Mouse (Mus musculus): ENCODE results near the gene Mff. TPM values are rescaled to one million over a fixed set of nuclear protein-coding genes. Genes with fewer than 3 reads are reported as not detected.
A peak's percentile ranks its signal among the peaks of the same experiment; 100 is the strongest.

Mff gene
- 268 and 273 TPM in 2 replicates for polyA plus RNA-seq (2015; fragmentation: Nextera tagmentation; extraction: Ambion mirVana)

DNA sequence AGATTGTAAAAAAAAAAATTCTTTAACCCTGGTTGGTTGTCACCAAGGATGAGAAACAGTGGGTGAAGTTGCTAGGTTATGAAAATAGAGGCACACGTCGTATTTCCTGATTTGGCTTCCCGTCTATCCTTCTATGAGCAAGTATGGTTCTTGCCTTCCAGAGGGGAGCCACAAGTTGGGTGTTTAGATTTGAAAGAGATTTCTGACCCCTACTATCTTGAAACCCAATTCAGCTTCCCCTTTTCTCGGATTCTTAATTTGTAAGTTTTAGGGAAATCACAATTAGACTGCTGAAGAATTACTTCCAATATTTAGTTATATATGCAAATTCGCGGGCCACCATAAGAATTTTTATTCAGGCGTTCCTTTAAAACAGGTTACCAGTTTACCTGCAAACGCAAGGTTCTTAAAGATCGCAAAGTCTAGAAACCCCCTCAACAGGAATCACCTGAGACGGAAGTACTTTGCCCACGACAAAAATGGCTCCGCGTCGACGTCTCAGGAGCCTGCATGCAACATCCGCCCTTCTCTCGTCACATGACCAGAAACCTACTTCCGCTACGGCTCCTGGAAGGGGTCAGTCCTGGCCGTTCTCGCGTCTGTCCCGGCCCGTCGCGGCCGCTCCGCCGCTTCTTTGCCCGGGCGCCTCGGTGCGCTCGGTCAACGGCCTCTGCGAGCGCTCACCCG, at the start of gene Mff:
Gene Mff (plus strand): TSS at position 552 of the 687 bp plus-strand sequence.
- Histone ChIP-seq H3K9ac (ENCODE audit: low read depth, low read length) (peak within 1 kb of the TSS; percentile 97), H3K4me1 (replicated peaks; ENCODE audit: insufficient read depth, low read length) (peaks cover 10% of the 10 kb centered on the region; the same call in 1 of the 2 replicates), H3K27ac (peak within 1 kb of the TSS; percentile 73), H3K9me3 (replicated peaks; ENCODE audit: low read length) (no peaks in the 10 kb centered on the region), H3K27me3 (ENCODE audit: insufficient read depth, low read length) (no peaks in the 10 kb centered on the region), H3K4me3 (replicated peaks; ENCODE audit: low read depth, low read length) (peak within 1 kb of the TSS; percentile 90), H3K4me2 (ENCODE audit: low read length) (peak within 1 kb of the TSS; percentile 97), H3K36me3 (ENCODE audit: insufficient read depth, low read length) (peaks cover 3% of the 10 kb centered on the region; the same call in 1 of the 2 replicates)
- TF ChIP-seq CTCF (IDR thresholded peaks at IDR 0.05; ENCODE audit: low read depth), result no peak
- 9% methylated on average over 38 of the region's 38 CpGs for WGBS
- DNase-seq (ENCODE audit: low spot score) (peak; percentile 98), ATAC-seq (replicated peaks; ENCODE audit: low FRiP score, low read depth) (peak; percentile 99)

DNA sequence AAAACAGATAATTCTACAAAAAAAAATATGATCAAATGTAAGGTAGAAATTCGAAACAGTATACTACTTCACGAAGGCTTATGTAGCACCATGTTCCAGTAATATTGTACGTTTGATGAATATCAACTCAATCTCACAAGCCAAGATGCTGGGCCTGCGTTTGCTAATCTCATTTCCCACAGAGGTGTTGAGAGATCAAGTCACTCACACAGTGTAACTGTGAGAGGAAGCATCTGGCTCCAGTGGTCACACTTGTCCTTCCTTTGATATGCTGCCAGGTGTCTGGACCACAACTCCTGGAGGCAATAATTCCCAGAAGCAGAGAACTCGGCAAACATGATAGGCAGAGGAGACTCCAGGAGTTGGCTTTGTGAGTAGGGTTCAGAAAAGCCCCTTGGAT, 38.4 kb upstream of the Mff start:
- Histone ChIP-seq H3K27me3 (ENCODE audit: insufficient read depth, low read length) (no peaks in the 10 kb centered on the region), H3K4me1 (replicated peaks; ENCODE audit: insufficient read depth, low read length) (no peaks in the 10 kb centered on the region), H3K4me2 (ENCODE audit: low read length) (no peak overlapping the region), H3K4me3 (replicated peaks; ENCODE audit: low read depth, low read length) (no peak overlapping the region), H3K36me3 (ENCODE audit: insufficient read depth, low read length) (no peaks in the 10 kb centered on the region), H3K9me3 (replicated peaks; ENCODE audit: low read length) (no peaks in the 10 kb centered on the region), H3K9ac (ENCODE audit: low read depth, low read length) (no peak overlapping the region), H3K27ac (no peak overlapping the region)
- ATAC-seq (replicated peaks; ENCODE audit: low FRiP score, low read depth) (no peak), DNase-seq (ENCODE audit: low spot score) (no peak)
- no peak for TF ChIP-seq CTCF (IDR thresholded peaks at IDR 0.05; ENCODE audit: low read depth)
- 71% methylated on average over 5 of the region's 5 CpGs for WGBS

DNA sequence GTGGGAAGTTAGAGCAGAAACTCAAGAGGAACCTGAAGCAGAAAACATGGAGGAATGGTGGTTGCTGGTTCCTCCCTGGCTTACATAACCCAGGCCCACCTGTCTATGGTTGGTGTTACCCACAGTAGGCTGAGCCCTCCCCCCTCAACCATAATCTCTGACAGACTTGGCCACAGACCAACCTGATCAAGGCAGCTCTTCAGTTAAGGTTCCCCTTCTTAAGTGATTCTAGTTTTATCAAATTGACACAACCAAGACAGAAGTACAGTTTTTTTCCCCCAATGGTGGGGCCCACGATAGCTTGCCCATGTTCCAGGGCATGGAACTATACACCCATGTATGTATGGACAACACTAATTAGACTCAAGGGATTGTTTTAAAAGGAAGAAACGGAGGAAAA, 37.8 kb upstream of the Mff start:
- no peak overlapping the region for H3K9ac ChIP-seq (ENCODE audit: low read depth, low read length)
- no peaks in the 10 kb centered on the region for H3K9me3 ChIP-seq (replicated peaks; ENCODE audit: low read length)
- no peak overlapping the region for H3K27ac ChIP-seq
- no peak overlapping the region for H3K4me3 ChIP-seq (replicated peaks; ENCODE audit: low read depth, low read length)
- no peak overlapping the region for H3K4me2 ChIP-seq (ENCODE audit: low read length)
- H3K4me1 ChIP-seq (replicated peaks; ENCODE audit: insufficient read depth, low read length), result no peaks in the 10 kb centered on the region
- no peaks in the 10 kb centered on the region for H3K27me3 ChIP-seq (ENCODE audit: insufficient read depth, low read length)
- no peak for DNase-seq (ENCODE audit: low spot score)
- ATAC-seq (replicated peaks; ENCODE audit: low FRiP score, low read depth), result no peak
- H3K36me3 ChIP-seq (ENCODE audit: insufficient read depth, low read length), result no peaks in the 10 kb centered on the region
- 85% methylated on average over 2 of the region's 2 CpGs for WGBS
- no peak for TF ChIP-seq CTCF (IDR thresholded peaks at IDR 0.05; ENCODE audit: low read depth)

DNA sequence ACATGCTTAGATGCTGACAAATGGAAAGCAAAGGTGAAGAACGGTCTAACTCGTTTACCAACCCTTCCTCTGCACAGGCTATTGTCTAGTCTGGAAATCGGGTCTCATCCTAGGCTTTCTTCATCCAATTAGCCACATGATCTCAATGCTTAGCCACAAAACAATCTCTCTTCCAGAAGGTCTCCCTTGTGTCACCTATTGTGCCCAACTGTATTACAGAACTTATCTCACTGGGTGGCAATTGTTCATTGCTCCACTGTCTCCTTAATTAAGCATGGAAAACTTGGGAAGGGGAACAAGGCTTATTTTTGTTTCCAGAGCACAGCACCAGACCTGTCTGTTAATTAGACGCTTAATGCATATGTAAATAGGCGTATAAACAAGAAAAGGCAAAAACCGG, 36.8 kb upstream of the Mff start:
- no peaks in the 10 kb centered on the region for H3K4me1 ChIP-seq (replicated peaks; ENCODE audit: insufficient read depth, low read length)
- no peak for DNase-seq (ENCODE audit: low spot score)
- ATAC-seq (replicated peaks; ENCODE audit: low FRiP score, low read depth), result no peak
- no peak overlapping the region for H3K9ac ChIP-seq (ENCODE audit: low read depth, low read length)
- H3K36me3 ChIP-seq (ENCODE audit: insufficient read depth, low read length), result no peaks in the 10 kb centered on the region
- H3K4me2 ChIP-seq (ENCODE audit: low read length), result no peak overlapping the region
- no peak overlapping the region for H3K4me3 ChIP-seq (replicated peaks; ENCODE audit: low read depth, low read length)
- 84% methylated on average over 6 of the region's 6 CpGs for WGBS
- no peak overlapping the region for H3K27ac ChIP-seq
- no peak for TF ChIP-seq CTCF (IDR thresholded peaks at IDR 0.05; ENCODE audit: low read depth)
- H3K9me3 ChIP-seq (replicated peaks; ENCODE audit: low read length), result no peaks in the 10 kb centered on the region
- H3K27me3 ChIP-seq (ENCODE audit: insufficient read depth, low read length), result no peaks in the 10 kb centered on the region

DNA sequence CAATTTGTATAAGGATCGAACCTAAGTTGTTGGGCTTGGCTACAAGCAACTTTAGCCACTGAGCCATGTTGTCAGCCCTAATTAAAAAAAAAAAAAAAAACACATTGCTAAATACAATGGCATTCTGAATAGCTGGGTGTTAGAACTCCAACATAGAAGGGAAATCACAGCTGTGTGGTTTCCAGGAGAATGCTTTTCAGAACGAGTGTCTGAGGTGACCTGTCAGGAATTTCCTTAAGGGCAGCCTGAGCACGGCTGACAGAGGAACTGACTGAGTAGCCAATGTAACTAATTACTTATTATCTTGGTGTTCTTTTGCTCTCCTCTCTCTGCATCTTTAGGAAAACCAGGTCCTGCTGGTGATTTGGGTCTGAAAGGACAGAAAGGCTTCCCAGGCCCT, 28.8 kb upstream of the Mff start:
- DNase-seq (ENCODE audit: low spot score), result no peak
- WGBS, result 37% methylated on average over 3 of the region's 3 CpGs
- no peaks in the 10 kb centered on the region for H3K4me1 ChIP-seq (replicated peaks; ENCODE audit: insufficient read depth, low read length)
- no peaks in the 10 kb centered on the region for H3K36me3 ChIP-seq (ENCODE audit: insufficient read depth, low read length)
- TF ChIP-seq CTCF (IDR thresholded peaks at IDR 0.05; ENCODE audit: low read depth), result no peak
- H3K27me3 ChIP-seq (ENCODE audit: insufficient read depth, low read length), result no peaks in the 10 kb centered on the region
- no peaks in the 10 kb centered on the region for H3K9me3 ChIP-seq (replicated peaks; ENCODE audit: low read length)
- H3K4me2 ChIP-seq (ENCODE audit: low read length), result no peak overlapping the region
- H3K27ac ChIP-seq, result no peak overlapping the region
- no peak overlapping the region for H3K9ac ChIP-seq (ENCODE audit: low read depth, low read length)
- no peak overlapping the region for H3K4me3 ChIP-seq (replicated peaks; ENCODE audit: low read depth, low read length)
- ATAC-seq (replicated peaks; ENCODE audit: low FRiP score, low read depth), result no peak

DNA sequence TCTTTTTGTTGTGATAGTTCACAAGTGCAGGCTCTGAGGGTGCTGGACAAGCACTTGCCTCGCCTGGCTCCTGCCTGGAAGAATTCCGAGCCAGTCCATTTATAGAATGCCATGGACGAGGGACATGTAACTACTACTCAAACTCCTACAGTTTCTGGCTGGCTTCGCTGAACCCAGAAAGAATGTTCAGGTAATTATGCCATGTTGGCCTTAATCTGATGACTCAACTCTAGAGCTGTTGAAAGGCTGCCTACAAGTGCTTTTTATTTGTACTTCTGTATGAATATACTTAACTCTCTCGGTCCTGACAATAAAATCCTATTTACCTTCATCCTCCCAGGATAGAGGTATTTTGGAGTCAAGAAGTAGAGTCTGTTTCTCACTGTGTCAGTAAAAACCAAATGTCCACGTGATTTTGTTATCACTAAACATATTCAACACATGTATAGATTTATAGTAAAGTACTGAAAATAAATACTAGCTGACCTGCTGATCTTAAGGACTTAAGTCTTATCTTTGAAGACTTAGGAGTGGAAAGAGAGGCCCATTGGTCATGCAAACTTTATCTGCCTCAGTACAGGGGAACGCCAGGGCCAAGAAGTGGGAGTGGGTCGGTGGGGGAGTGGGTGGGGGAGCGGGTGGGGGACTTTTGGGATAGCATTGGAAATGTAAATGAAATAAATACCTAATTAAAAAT, 6.7 kb upstream of the Mff start:
- Histone ChIP-seq H3K4me1 (replicated peaks; ENCODE audit: insufficient read depth, low read length) (no peaks in the 10 kb centered on the region), H3K9ac (ENCODE audit: low read depth, low read length) (no peak overlapping the region), H3K27ac (no peak overlapping the region), H3K9me3 (replicated peaks; ENCODE audit: low read length) (no peaks in the 10 kb centered on the region), H3K4me3 (replicated peaks; ENCODE audit: low read depth, low read length) (no peak overlapping the region), H3K36me3 (ENCODE audit: insufficient read depth, low read length) (no peaks in the 10 kb centered on the region), H3K4me2 (ENCODE audit: low read length) (no peak overlapping the region), H3K27me3 (ENCODE audit: insufficient read depth, low read length) (no peaks in the 10 kb centered on the region)
- no peak for TF ChIP-seq CTCF (IDR thresholded peaks at IDR 0.05; ENCODE audit: low read depth)
- DNase-seq (ENCODE audit: low spot score), result no peak
- no peak for ATAC-seq (replicated peaks; ENCODE audit: low FRiP score, low read depth)
- WGBS, result 69% methylated on average over 9 of the region's 9 CpGs

Data from kidney, postnatal 0 days (tissue).